Mouse (Mus musculus): ENCODE measurements around the gene Fam83c. TPM values are rescaled to one million over a fixed set of nuclear protein-coding genes. Genes with fewer than 3 reads are reported as not detected.
A peak's percentile ranks its signal among the peaks of the same experiment; 100 is the strongest.

Fam83c gene
- polyA plus RNA-seq (2014; fragmentation: Nextera tagmentation; extraction: Ambion mirVana), result 0.07 TPM in 1 of 2 replicates, not detected in the other

GRCm38 (mm10) chr2:155834732-155835131, at the start of gene Fam83c:
TSS of gene Fam83c (minus strand) at chr2:155834854.
- Histone ChIP-seq H3K4me3 (ENCODE audit: low read length) (no peak within 1 kb of the TSS), H3K27ac (ENCODE audit: low read depth, low read length) (no peak within 1 kb of the TSS), H3K4me1 (ENCODE audit: control insufficient read depth, insufficient read depth, low read length) (no peaks in the 10 kb centered on the region), H3K4me2 (replicated peaks; ENCODE audit: low read depth, low read length) (no peak within 1 kb of the TSS), H3K36me3 (ENCODE audit: control insufficient read depth, insufficient read depth, low read length) (no peaks in the 10 kb centered on the region), H3K9ac (ENCODE audit: low read depth, low read length) (no peak within 1 kb of the TSS), H3K9me3 (ENCODE audit: control insufficient read depth, low read length) (no peaks in the 10 kb centered on the region), H3K27me3 (ENCODE audit: control insufficient read depth, insufficient read depth, low read length) (no peaks in the 10 kb centered on the region)
- no peak for ATAC-seq (ENCODE audit: low FRiP score, low TSS enrichment)
- 70% methylated on average over 9 of the region's 9 CpGs for WGBS

DNA sequence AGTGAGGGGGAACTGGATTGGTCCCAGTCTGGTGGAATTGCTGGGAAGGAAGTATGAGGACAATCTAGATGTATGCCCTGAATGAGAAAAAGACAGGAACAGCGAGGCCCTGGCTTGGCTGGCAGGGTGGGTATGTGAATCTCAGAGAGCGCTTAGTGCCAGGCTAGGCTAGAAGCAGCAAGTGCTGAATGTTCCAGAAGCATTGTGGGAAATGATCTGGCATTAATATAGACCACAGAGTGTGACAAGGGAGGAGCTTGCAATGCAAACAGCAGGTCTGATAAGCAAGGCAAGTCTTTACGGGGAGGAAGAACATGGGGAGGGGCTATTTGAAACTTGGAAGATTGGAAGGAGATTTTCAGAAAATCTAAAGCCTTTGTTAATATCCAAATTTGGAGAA, 47.4 kb upstream of the Fam83c start:
- Histone ChIP-seq H3K27ac (ENCODE audit: low read depth, low read length) (no peak overlapping the region), H3K36me3 (ENCODE audit: control insufficient read depth, insufficient read depth, low read length) (peaks cover 30% of the 10 kb centered on the region; the same call in 1 of the 2 replicates), H3K9ac (ENCODE audit: low read depth, low read length) (no peak overlapping the region), H3K4me1 (ENCODE audit: control insufficient read depth, insufficient read depth, low read length) (no peaks in the 10 kb centered on the region), H3K9me3 (ENCODE audit: control insufficient read depth, low read length) (no peaks in the 10 kb centered on the region), H3K4me3 (ENCODE audit: low read length) (no peak overlapping the region), H3K27me3 (ENCODE audit: control insufficient read depth, insufficient read depth, low read length) (no peaks in the 10 kb centered on the region), H3K4me2 (replicated peaks; ENCODE audit: low read depth, low read length) (no peak overlapping the region)
- ATAC-seq (ENCODE audit: low FRiP score, low TSS enrichment), result no peak
- 89% methylated on average over 3 of the region's 3 CpGs for WGBS

GRCm38 (mm10) chr2:155878964-155879876, 44.6 kb upstream of the Fam83c start:
- Histone ChIP-seq H3K27me3 (ENCODE audit: control insufficient read depth, insufficient read depth, low read length) (no peaks in the 10 kb centered on the region), H3K9me3 (ENCODE audit: control insufficient read depth, low read length) (no peaks in the 10 kb centered on the region), H3K9ac (ENCODE audit: low read depth, low read length) (no peak overlapping the region), H3K4me3 (ENCODE audit: low read length) (no peak overlapping the region), H3K4me1 (ENCODE audit: control insufficient read depth, insufficient read depth, low read length) (no peaks in the 10 kb centered on the region), H3K4me2 (replicated peaks; ENCODE audit: low read depth, low read length) (no peak overlapping the region), H3K36me3 (ENCODE audit: control insufficient read depth, insufficient read depth, low read length) (peaks cover 17% of the 10 kb centered on the region), H3K27ac (ENCODE audit: low read depth, low read length) (no peak overlapping the region; the same call in 1 of the 2 replicates)
- ATAC-seq (ENCODE audit: low FRiP score, low TSS enrichment), result peak; percentile 82
- 43% methylated on average over 21 of the region's 21 CpGs for WGBS

GRCm38 (mm10) chr2:155873636-155874035, 39.0 kb upstream of the Fam83c start:
- Histone ChIP-seq H3K9ac (ENCODE audit: low read depth, low read length) (no peak overlapping the region), H3K27me3 (ENCODE audit: control insufficient read depth, insufficient read depth, low read length) (no peaks in the 10 kb centered on the region), H3K9me3 (ENCODE audit: control insufficient read depth, low read length) (no peaks in the 10 kb centered on the region), H3K4me3 (ENCODE audit: low read length) (no peak overlapping the region), H3K4me2 (replicated peaks; ENCODE audit: low read depth, low read length) (no peak overlapping the region), H3K4me1 (ENCODE audit: control insufficient read depth, insufficient read depth, low read length) (no peaks in the 10 kb centered on the region), H3K36me3 (ENCODE audit: control insufficient read depth, insufficient read depth, low read length) (peaks cover 11% of the 10 kb centered on the region), H3K27ac (ENCODE audit: low read depth, low read length) (no peak overlapping the region)
- ATAC-seq (ENCODE audit: low FRiP score, low TSS enrichment), result no peak
- 73% methylated on average over 6 of the region's 6 CpGs for WGBS

DNA sequence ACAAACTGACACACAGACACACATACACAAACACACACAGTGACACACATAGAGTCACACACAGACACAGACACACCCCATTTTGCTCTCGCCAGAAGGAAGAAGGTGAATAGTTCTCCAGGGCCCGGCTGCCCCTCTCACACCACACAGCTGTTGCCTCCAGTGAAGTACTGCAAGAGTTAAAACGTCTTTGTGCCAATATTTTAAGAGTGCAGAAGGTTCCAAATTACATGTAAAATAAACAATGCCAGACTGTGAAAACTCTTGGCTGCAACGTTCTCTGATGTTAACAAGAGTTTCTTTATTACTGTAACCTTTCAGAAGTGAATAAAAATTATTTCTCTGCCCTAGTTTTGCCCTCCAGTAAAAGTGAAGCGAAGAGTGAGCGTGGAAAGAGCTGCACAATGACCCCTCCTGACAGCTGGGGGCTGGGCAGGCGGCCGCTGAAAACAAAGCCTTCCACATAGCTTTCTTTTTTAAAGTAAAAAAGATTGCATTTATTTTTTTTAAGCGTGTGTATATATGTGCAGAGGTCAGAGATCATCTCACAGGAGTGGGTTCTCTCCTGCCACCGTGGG, 38.4 kb upstream of the Fam83c start:
- no peak overlapping the region for H3K27ac ChIP-seq (ENCODE audit: low read depth, low read length)
- no peaks in the 10 kb centered on the region for H3K4me1 ChIP-seq (ENCODE audit: control insufficient read depth, insufficient read depth, low read length)
- WGBS, result 38% methylated on average over 10 of the region's 10 CpGs
- no peak overlapping the region for H3K9ac ChIP-seq (ENCODE audit: low read depth, low read length)
- peaks cover 12% of the 10 kb centered on the region for H3K36me3 ChIP-seq (ENCODE audit: control insufficient read depth, insufficient read depth, low read length)
- no peaks in the 10 kb centered on the region for H3K9me3 ChIP-seq (ENCODE audit: control insufficient read depth, low read length)
- H3K4me2 ChIP-seq (replicated peaks; ENCODE audit: low read depth, low read length), result no peak overlapping the region
- no peaks in the 10 kb centered on the region for H3K27me3 ChIP-seq (ENCODE audit: control insufficient read depth, insufficient read depth, low read length)
- H3K4me3 ChIP-seq (ENCODE audit: low read length), result no peak overlapping the region
- no peak for ATAC-seq (ENCODE audit: low FRiP score, low TSS enrichment)

- Histone ChIP-seq H3K9me3 (ENCODE audit: control insufficient read depth, low read length) (no peaks in the 10 kb centered on the region), H3K27me3 (ENCODE audit: control insufficient read depth, insufficient read depth, low read length) (no peaks in the 10 kb centered on the region), H3K4me2 (replicated peaks; ENCODE audit: low read depth, low read length) (no peak overlapping the region), H3K27ac (ENCODE audit: low read depth, low read length) (no peak overlapping the region), H3K4me3 (ENCODE audit: low read length) (no peak overlapping the region), H3K36me3 (ENCODE audit: control insufficient read depth, insufficient read depth, low read length) (peaks cover 12% of the 10 kb centered on the region), H3K9ac (ENCODE audit: low read depth, low read length) (no peak overlapping the region), H3K4me1 (ENCODE audit: control insufficient read depth, insufficient read depth, low read length) (no peaks in the 10 kb centered on the region)
- 54% methylated on average over 8 of the region's 8 CpGs for WGBS
- no peak for ATAC-seq (ENCODE audit: low FRiP score, low TSS enrichment)
Observed at GRCm38 (mm10) chr2:155872486-155872885, 37.8 kb upstream of the Fam83c start.

DNA sequence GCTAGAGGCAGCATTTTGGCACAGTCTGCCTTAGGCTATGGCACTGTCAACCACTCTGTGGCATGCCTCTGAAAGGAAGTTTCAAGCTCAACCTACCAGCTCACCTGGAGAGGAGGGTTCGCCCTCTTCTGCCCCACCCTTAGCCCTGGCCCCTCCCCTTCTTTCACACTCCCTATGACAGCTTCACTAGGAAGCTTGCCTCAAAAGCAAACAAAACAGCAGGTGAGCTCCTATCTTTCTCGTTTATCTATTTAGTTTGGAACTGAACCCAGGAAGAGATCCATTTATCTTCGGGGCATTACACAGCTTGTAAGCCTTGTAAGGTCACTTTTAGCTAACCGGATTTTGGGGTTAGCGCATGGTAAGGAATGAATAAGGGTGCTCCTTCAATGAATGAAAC, 35.1 kb upstream of the Fam83c start:
- 60% methylated on average over 5 of the region's 5 CpGs for WGBS
- H3K27ac ChIP-seq (ENCODE audit: low read depth, low read length), result no peak overlapping the region
- no peak overlapping the region for H3K9ac ChIP-seq (ENCODE audit: low read depth, low read length)
- ATAC-seq (ENCODE audit: low FRiP score, low TSS enrichment), result no peak
- H3K4me1 ChIP-seq (ENCODE audit: control insufficient read depth, insufficient read depth, low read length), result no peaks in the 10 kb centered on the region
- H3K36me3 ChIP-seq (ENCODE audit: control insufficient read depth, insufficient read depth, low read length), result peaks cover 4% of the 10 kb centered on the region; the same call in 1 of the 2 replicates
- H3K9me3 ChIP-seq (ENCODE audit: control insufficient read depth, low read length), result no peaks in the 10 kb centered on the region
- no peaks in the 10 kb centered on the region for H3K27me3 ChIP-seq (ENCODE audit: control insufficient read depth, insufficient read depth, low read length)
- no peak overlapping the region for H3K4me2 ChIP-seq (replicated peaks; ENCODE audit: low read depth, low read length)
- H3K4me3 ChIP-seq (ENCODE audit: low read length), result no peak overlapping the region

DNA sequence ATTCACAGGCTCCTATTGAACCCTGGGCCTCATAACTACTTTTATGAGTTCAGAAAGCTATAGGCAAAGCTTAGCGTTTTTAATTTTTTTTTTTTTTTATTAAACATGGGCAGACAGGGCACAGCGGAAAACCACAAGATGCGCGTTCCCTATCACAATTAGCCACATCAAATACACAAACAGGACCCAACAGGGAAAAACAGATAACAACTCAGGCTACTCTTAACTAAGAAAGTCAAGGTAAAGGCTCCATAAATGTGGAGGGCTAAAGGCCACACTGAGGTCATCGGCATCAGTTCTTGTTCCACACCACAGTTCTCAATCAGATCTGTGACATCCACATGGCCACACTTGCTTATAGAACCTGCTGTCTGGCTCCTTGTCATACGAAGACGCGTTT, 33.7 kb upstream of the Fam83c start:
- Histone ChIP-seq H3K9me3 (ENCODE audit: control insufficient read depth, low read length) (no peaks in the 10 kb centered on the region), H3K4me1 (ENCODE audit: control insufficient read depth, insufficient read depth, low read length) (0 out of 2 replicates have a peak, but pooled peaks cover 6% of the 10 kb centered on the region), H3K4me3 (ENCODE audit: low read length) (no peak overlapping the region), H3K9ac (ENCODE audit: low read depth, low read length) (no peak overlapping the region), H3K36me3 (ENCODE audit: control insufficient read depth, insufficient read depth, low read length) (peaks cover 4% of the 10 kb centered on the region; the same call in 1 of the 2 replicates), H3K4me2 (replicated peaks; ENCODE audit: low read depth, low read length) (no peak overlapping the region), H3K27me3 (ENCODE audit: control insufficient read depth, insufficient read depth, low read length) (no peaks in the 10 kb centered on the region), H3K27ac (ENCODE audit: low read depth, low read length) (no peak overlapping the region)
- WGBS, result 98% methylated on average over 8 of the region's 8 CpGs
- no peak for ATAC-seq (ENCODE audit: low FRiP score, low TSS enrichment)
